9 mouse cellular contexts compared by ENCODE assay signal in genomic region chr17:14672402-14672801, GRCm38 (mm10). TPM values are rescaled to one million over a fixed set of nuclear protein-coding genes. Genes with fewer than 3 reads are reported as not detected.
DNase-seq lines count a peak whose midpoint lies in the region; ATAC-seq lines count a peak whose summit lies in the region.
"Had no signal": no experiment of that assay in that cellular context is flagged by ENCODE, and none has a peak within 500 bp of the region (broad histone marks: within the 10 kb centered on the region; RNA-seq: fewer than 3 reads in every experiment).

No protein-coding gene starts in this region.

- no peak for ATAC-seq in kidney, embryonic 15.5 days (replicated peaks; ENCODE audit: low FRiP score)
- ATAC-seq in activated CD4-positive, CD25-positive, alpha-beta regulatory T cell, adult 4 months, result no peak

- no peak overlapping the region for H3K9ac ChIP-seq in kidney, embryonic 15.5 days
- H3K9ac ChIP-seq: hindbrain, embryonic 15.5 days had no signal

- H3K4me1 ChIP-seq in kidney, embryonic 15.5 days, result no peaks in the 10 kb centered on the region

- H3K27ac ChIP-seq in kidney, embryonic 15.5 days, result no peak overlapping the region
- H3K27ac ChIP-seq: hindbrain, embryonic 15.5 days had no signal

- peak; percentile 9 to 11 for DNase-seq in kidney, postnatal 36 days
- DNase-seq in adrenal gland, adult 8-10 months, result peak; percentile 50
- peak; percentile 82 for DNase-seq in gastrocnemius, adult 18-20 months (ENCODE audit: low spot score)
- DNase-seq in layer of hippocampus, postnatal 14 days (ENCODE audit: low spot score in 2 of 2), result peak; percentile 32 to 55
- peak; percentile 56 to 78 for DNase-seq in urinary bladder, postnatal 36 days (ENCODE audit: low spot score in 2 of 2)
- no peak for DNase-seq in thymus, adult 18-20 months

- no peaks in the 10 kb centered on the region for H3K9me3 ChIP-seq in kidney, embryonic 15.5 days (replicated peaks)
- H3K9me3 ChIP-seq: hindbrain, embryonic 15.5 days had no signal

- no peak overlapping the region for H3K4me2 ChIP-seq in kidney, embryonic 15.5 days
- H3K4me2 ChIP-seq: hindbrain, embryonic 15.5 days had no signal

- peaks cover 4% of the 10 kb centered on the region for H3K36me3 ChIP-seq in kidney, embryonic 15.5 days
- H3K36me3 ChIP-seq: hindbrain, embryonic 15.5 days had no signal

- H3K4me3 ChIP-seq in kidney, embryonic 15.5 days (replicated peaks), result no peak overlapping the region
- H3K4me3 ChIP-seq: hindbrain, embryonic 15.5 days had no signal

- 53% methylated on average over 5 of the region's 5 CpGs for WGBS in kidney, embryonic 15.5 days

- no peaks in the 10 kb centered on the region for H3K27me3 ChIP-seq in kidney, embryonic 15.5 days
- H3K27me3 ChIP-seq: hindbrain, embryonic 15.5 days had no signal

RNA-seq across cellular contexts. Expression of gene Thbs2, which starts 21.6 kb away (rescaled TPM):
- 24.0 and 25.5 TPM in 2 replicates for polyA plus RNA-seq in kidney, embryonic 15.5 days (2015; fragmentation: Nextera tagmentation; extraction: Ambion mirVana)
- total RNA-seq in adrenal gland, adult 8-10 months (2022), result 1 to 10 TPM; 3.5 to 5.4 (median 3.8) TPM
- 10 to 100 TPM in 1 of 2 experiments, 1 to 10 TPM in 1; 4.6 to 11.9 TPM for total RNA-seq in gastrocnemius, adult 18-20 months (2021)
- total RNA-seq in layer of hippocampus, postnatal 14 days (2021), result 1 to 10 TPM; 3.6 to 3.8 TPM
- polyA plus RNA-seq in activated CD4-positive, CD25-positive, alpha-beta regulatory T cell, adult 4 months (2017; shearing (Covaris generic)), result not detected

Comparison
In these comparisons a context has a peak if more than half of its experiments do, and no peak if none do; other contexts are left out.
1. DNase-seq: peak in kidney, postnatal 36 days (2 of 2), adrenal gland, adult 8-10 months (single experiment), gastrocnemius, adult 18-20 months (single experiment), layer of hippocampus, postnatal 14 days (2 of 2) and urinary bladder, postnatal 36 days (2 of 2); none in thymus, adult 18-20 months (0 of 2).